Mouse (Mus musculus) kidney, embryonic 16.5 days (tissue): Measurements from ENCODE around the gene Pnpla7. TPM values are rescaled to one million over a fixed set of nuclear protein-coding genes. Genes with fewer than 3 reads are reported as not detected.

Source experiments
- ATAC-seq: fragments of 200-750 bp; cut with Nextera tagmentation; 2 replicates; pipeline ENCODE4 v1.8.0; 2017; ENCODE audit warnings: moderate TSS enrichment; ENCODE audit not compliant: low FRiP score, low TSS enrichment
- H3K27ac ChIP-seq: fragments of 300-500 bp; sonication (generic); 2 replicates; pipeline ENCODE4 v1.5.1; 2014; ENCODE audit warnings: low read length
- H3K27me3 ChIP-seq: fragments of 300-500 bp; sonication (generic); 2 replicates; pipeline ENCODE4 v1.6.1; 2014; ENCODE audit warnings: low read length, control low read depth, mixed read lengths; ENCODE audit not compliant: insufficient read depth
- H3K36me3 ChIP-seq: fragments of 300-500 bp; sonication (generic); 2 replicates; pipeline ENCODE4 v1.6.1; 2014; ENCODE audit warnings: low read length, control low read depth, mixed read lengths; ENCODE audit not compliant: insufficient read depth
- H3K4me1 ChIP-seq: fragments of 300-500 bp; sonication (generic); 2 replicates; pipeline ENCODE4 v1.6.1; 2014; ENCODE audit warnings: low read length, control low read depth, mixed read lengths; ENCODE audit not compliant: insufficient read depth
- H3K4me2 ChIP-seq: fragments of 300-500 bp; sonication (generic); replicated peaks from 2 replicates; pipeline ENCODE4 v1.6.1; 2014; ENCODE audit warnings: low read depth, low read length
- H3K4me3 ChIP-seq: fragments of 300-500 bp; sonication (generic); 2 replicates; pipeline ENCODE4 v1.5.1; 2014; ENCODE audit warnings: mild to moderate bottlenecking, low read length
- H3K9ac ChIP-seq: fragments of 300-500 bp; sonication (generic); replicated peaks from 2 replicates; pipeline ENCODE4 v1.6.1; 2014; ENCODE audit warnings: low read length
- H3K9me3 ChIP-seq: fragments of 300-500 bp; sonication (generic); 2 replicates; pipeline ENCODE4 v1.6.1; 2016; ENCODE audit warnings: low read length, control low read depth
- WGBS: fragments of 180-500 bp; shearing (Covaris S2); extraction: QIAGEN DNeasy Blood & Tissue Kit; methylation state at CpG from one replicate; pipeline ENCODE4 v1.1.7; 2014; 5-methylcytosine and 5-hydroxymethylcytosine counted together
- microRNA-seq: library from miRNA; unstranded; fragments of <30 nt; microRNA quantifications from one replicate; pipeline ENCODE4, GENCODE M21; 2016
- polyA plus RNA-seq: library from polyadenylated mRNA; unstranded; fragments of >200 nt; fragmentation: Nextera tagmentation; extraction: Ambion mirVana; gene quantifications from 2 replicates; pipeline ENCODE4 v1.2.1, GENCODE M21; 2015

Gene Pnpla7
- polyA plus RNA-seq, 1 experiment from 2014 or later, result 8.4 TPM

- no peak for ATAC-seq
- Histone ChIP-seq H3K27ac (no peak overlapping the region), H3K27me3 (no peaks in the 10 kb centered on the region), H3K4me3 (no peak overlapping the region), H3K4me2 (no peak overlapping the region), H3K4me1 (no peaks in the 10 kb centered on the region), H3K9me3 (no peaks in the 10 kb centered on the region), H3K36me3 (no peaks in the 10 kb centered on the region), H3K9ac (no peak overlapping the region)
- 100% methylated on average over 2 of the region's 2 CpGs for WGBS
Observed at GRCm38 (mm10) chr2:25087842-25088241, 112.0 kb downstream of the Pnpla7 start.

GRCm38 (mm10) chr2:25088636-25089035, 112.8 kb downstream of the Pnpla7 start:
- Histone ChIP-seq H3K27ac (no peak overlapping the region), H3K4me3 (no peak overlapping the region), H3K4me1 (no peaks in the 10 kb centered on the region), H3K9me3 (no peaks in the 10 kb centered on the region), H3K36me3 (no peaks in the 10 kb centered on the region), H3K9ac (no peak overlapping the region), H3K4me2 (no peak overlapping the region), H3K27me3 (no peaks in the 10 kb centered on the region)
- ATAC-seq, result no peak
- 87% methylated on average over 3 of the region's 3 CpGs for WGBS

GRCm38 (mm10) chr2:25094785-25095108, 118.9 kb downstream of the Pnpla7 start:
- Histone ChIP-seq H3K36me3 (no peaks in the 10 kb centered on the region), H3K4me1 (no peaks in the 10 kb centered on the region), H3K9ac (no peak overlapping the region), H3K27me3 (no peaks in the 10 kb centered on the region), H3K9me3 (no peaks in the 10 kb centered on the region), H3K4me2 (peak overlapping the region; percentile 40), H3K4me3 (peak overlapping the region; percentile 16), H3K27ac (no peak overlapping the region)
- ATAC-seq, result peak; percentile 39
- 36% methylated on average over 17 of the region's 17 CpGs for WGBS

GRCm38 (mm10) chr2:25095109-25095850, 119.4 kb downstream of the Pnpla7 start, which contains the start of gene Noxa1:
Noxa1 (minus strand) TSS chr2:25095149.
- no peak within 1 kb of the TSS for H3K9ac ChIP-seq
- H3K4me2 ChIP-seq, result peak within 1 kb of the TSS; percentile 40
- ATAC-seq, result peak; percentile 86
- no peaks in the 10 kb centered on the region for H3K9me3 ChIP-seq
- 51% methylated on average over 28 of the region's 28 CpGs for WGBS
- no peaks in the 10 kb centered on the region for H3K4me1 ChIP-seq
- no peaks in the 10 kb centered on the region for H3K36me3 ChIP-seq
- no peaks in the 10 kb centered on the region for H3K27me3 ChIP-seq
- H3K4me3 ChIP-seq, result peak within 1 kb of the TSS; percentile 16
- H3K27ac ChIP-seq, result no peak within 1 kb of the TSS

- H3K36me3 ChIP-seq, result no peaks in the 10 kb centered on the region
- no peak for ATAC-seq
- WGBS, result 61% methylated on average over 3 of the region's 3 CpGs
- no peak overlapping the region for H3K4me2 ChIP-seq
- no peaks in the 10 kb centered on the region for H3K27me3 ChIP-seq
- H3K4me3 ChIP-seq, result no peak overlapping the region
- H3K27ac ChIP-seq, result no peak overlapping the region
- H3K9me3 ChIP-seq, result no peaks in the 10 kb centered on the region
- no peak overlapping the region for H3K9ac ChIP-seq
- no peaks in the 10 kb centered on the region for H3K4me1 ChIP-seq
Observed at GRCm38 (mm10) chr2:25098005-25098615, 122.3 kb downstream of the Pnpla7 start.

- H3K27me3 ChIP-seq, result no peaks in the 10 kb centered on the region
- WGBS, result 52% methylated on average over 5 of the region's 5 CpGs
- no peaks in the 10 kb centered on the region for H3K36me3 ChIP-seq
- H3K4me2 ChIP-seq, result no peak overlapping the region
- no peak overlapping the region for H3K27ac ChIP-seq
- no peak overlapping the region for H3K9ac ChIP-seq
- H3K4me1 ChIP-seq, result no peaks in the 10 kb centered on the region
- H3K4me3 ChIP-seq, result no peak overlapping the region
- no peak for ATAC-seq
- H3K9me3 ChIP-seq, result no peaks in the 10 kb centered on the region
Observed at GRCm38 (mm10) chr2:25098956-25099355, 123.1 kb downstream of the Pnpla7 start.

DNA sequence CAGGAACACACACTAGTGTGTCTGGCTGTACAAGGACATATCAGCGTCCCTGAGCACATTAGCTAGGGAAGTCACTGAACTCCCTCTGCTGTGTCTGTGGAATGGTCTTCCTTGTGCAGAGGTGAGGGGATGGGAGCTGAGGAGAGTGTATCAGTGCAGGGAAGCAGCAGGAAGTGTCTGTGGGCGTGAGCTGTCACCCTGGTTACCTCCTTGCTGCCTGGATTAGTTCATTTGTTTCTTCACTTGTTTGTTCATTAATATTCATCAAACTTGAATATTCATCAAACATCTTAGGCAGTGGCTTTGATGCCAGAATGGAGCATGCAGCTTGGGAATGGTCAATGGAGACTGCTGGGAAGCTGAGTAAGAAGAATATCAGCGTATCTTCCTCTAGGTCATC, 123.9 kb downstream of the Pnpla7 start:
- Histone ChIP-seq H3K4me3 (no peak overlapping the region), H3K9ac (no peak overlapping the region), H3K4me1 (no peaks in the 10 kb centered on the region), H3K36me3 (no peaks in the 10 kb centered on the region), H3K4me2 (no peak overlapping the region), H3K27ac (no peak overlapping the region), H3K27me3 (no peaks in the 10 kb centered on the region), H3K9me3 (no peaks in the 10 kb centered on the region)
- ATAC-seq, result no peak
- WGBS, result 74% methylated on average over 3 of the region's 3 CpGs

Small RNA genes lying within 50 kb of the gene (microRNA-seq; reads per million reads assigned to microRNA genes)
- gene Gm22875 (not detected), gene Gm24328 (not detected), gene Mir7664 (not detected)

Other genes with a start within 250 kb of the Pnpla7 start
- 0.35 and 1.0 TPM in 2 replicates for gene Cacna1b, start 212.9 kb upstream of the Pnpla7 start, polyA plus RNA-seq
- gene Ehmt1, start 56.4 kb upstream of the Pnpla7 start, polyA plus RNA-seq, result 87.7 and 91.7 TPM in 2 replicates
- 63.3 and 63.5 TPM in 2 replicates for gene Arrdc1, start 40.8 kb upstream of the Pnpla7 start, polyA plus RNA-seq
- gene Zmynd19, start 26.2 kb upstream of the Pnpla7 start, polyA plus RNA-seq, result 4.2 and 7.9 TPM in 2 replicates
- gene Dph7, start 13.6 kb upstream of the Pnpla7 start, polyA plus RNA-seq, result 29.8 and 32.3 TPM in 2 replicates
- gene Mrpl41, start 935 bp upstream of the Pnpla7 start, polyA plus RNA-seq, result 109 and 118 TPM in 2 replicates
- 101 and 103 TPM in 2 replicates for gene Nsmf, start 78.3 kb downstream of the Pnpla7 start, polyA plus RNA-seq
- gene Entpd8, start 104.3 kb downstream of the Pnpla7 start, polyA plus RNA-seq, result 8.6 and 10.0 TPM in 2 replicates
- 0.39 and 0.65 TPM in 2 replicates for gene Noxa1, start 119.1 kb downstream of the Pnpla7 start, polyA plus RNA-seq
- 18.4 and 18.8 TPM in 2 replicates for gene Nrarp, start 204.7 kb downstream of the Pnpla7 start, polyA plus RNA-seq
- 16.0 and 16.8 TPM in 2 replicates for gene Tor4a, start 220.9 kb downstream of the Pnpla7 start, polyA plus RNA-seq
- 131 and 138 TPM in 2 replicates for gene Nelfb, start 235.5 kb downstream of the Pnpla7 start, polyA plus RNA-seq
- 0.54 and 0.82 TPM in 2 replicates for gene Stpg3, start 238.6 kb downstream of the Pnpla7 start, polyA plus RNA-seq
- 0.37 TPM in 1 of 2 replicates, not detected in the other for gene Fam166a, start 242.7 kb downstream of the Pnpla7 start, polyA plus RNA-seq
- gene Tubb4b, start 248.7 kb downstream of the Pnpla7 start, polyA plus RNA-seq, result 627 and 671 TPM in 2 replicates